Mouse (Mus musculus): ENCODE data around the gene Mapk10.

DNA sequence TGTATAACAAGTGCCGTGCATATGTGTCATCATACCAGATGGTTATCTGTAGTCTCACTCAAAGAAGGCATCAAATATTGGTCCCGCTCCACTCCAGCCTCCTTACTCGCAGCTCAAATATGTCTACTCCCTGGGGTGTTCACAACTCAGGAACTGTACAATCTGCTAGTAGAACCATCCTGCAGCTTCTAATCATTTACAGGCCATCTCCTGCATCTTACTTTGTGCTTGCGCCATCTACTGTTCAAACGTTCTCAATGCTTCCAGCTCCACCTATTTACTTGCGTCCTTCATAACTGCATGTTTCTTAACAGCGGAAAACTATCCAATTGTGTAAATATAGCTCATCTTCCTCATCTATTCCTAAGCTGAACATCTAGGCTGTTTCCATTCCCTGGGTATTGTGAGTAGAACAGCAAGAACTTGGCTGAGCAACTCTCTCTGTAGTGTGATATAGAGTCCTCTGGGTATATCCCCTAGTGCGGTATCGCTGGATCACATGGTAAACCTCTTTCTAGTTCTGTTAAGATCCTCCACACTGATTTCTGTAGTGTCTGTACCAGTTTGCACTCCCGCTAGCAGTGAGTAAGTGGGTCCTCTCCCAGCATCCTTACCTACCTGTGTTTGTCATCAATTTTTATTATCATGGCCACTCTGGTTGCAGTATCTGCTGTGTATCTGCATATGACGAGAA, 336.4 kb downstream of the Mapk10 start:
- no peak for TF ChIP-seq CTCF (IDR thresholded peaks at IDR 0.05; ENCODE audit: insufficient read depth, low read length)
- no peak for TF ChIP-seq POLR2A (IDR thresholded peaks at IDR 0.05; ENCODE audit: borderline replicate concordance, extremely low read depth, low read depth, low read length)
